Mouse (Mus musculus): ENCODE data around the gene Enpp7.

Enpp7 gene

DNA sequence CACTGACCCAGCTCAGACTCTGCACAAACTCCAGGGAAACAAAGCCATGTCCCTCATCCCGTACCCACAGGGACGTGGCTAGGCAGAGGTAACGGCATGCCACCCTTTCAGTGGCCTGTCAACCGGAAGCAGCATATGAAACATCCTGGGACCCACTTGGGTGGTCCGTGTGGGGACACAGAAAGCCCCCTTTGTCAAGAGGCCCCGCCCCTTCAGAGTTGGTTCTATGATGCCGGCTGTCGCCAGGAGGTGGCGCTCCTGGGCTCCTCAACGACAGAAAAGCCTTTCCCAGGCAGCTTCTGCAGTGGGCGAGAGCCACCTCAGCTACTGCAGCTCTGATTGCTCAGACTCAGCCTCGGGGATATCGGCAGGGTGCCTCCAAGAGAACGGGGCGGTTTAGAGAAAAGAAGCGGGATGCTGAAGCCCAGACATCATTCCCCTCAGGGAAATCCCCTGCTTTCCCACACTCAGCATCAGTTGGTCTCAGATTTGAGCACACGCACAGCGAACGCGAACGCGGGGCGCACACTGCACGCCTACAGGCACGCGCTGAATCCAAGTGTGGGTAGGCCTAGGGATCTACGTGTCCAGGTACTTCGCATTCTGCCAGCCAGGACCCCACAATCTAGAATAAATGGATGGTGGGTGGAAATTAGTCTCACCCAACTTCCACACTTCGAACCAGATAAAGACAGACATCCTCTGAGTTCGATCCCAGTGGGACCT lies 10.7 kb downstream of the Enpp7 start:
- DNase-seq = peak; percentile 51 to 79

DNA sequence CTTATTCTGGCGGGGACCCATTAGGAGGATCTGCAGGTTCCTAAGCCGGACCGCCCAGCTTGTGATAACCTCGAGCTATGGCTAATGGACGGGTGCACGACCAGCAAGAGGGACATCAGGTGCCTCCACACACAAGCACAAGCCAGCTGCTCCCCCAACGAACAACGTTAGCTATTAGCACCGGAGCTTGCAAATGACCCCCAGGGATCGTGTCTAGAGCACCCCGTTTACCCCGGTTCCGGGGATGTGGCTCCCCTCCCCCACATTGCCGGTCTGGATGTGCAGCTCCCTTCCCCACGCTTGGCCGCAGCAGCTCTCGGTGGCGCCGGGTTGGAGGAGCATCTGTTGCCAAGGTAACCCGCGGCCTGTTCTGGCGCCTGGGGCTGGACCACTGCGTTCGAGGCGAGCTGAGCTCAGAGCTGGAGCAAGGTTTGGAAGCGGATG lies 11.4 kb downstream of the Enpp7 start:
- no peak for DNase-seq

DNA sequence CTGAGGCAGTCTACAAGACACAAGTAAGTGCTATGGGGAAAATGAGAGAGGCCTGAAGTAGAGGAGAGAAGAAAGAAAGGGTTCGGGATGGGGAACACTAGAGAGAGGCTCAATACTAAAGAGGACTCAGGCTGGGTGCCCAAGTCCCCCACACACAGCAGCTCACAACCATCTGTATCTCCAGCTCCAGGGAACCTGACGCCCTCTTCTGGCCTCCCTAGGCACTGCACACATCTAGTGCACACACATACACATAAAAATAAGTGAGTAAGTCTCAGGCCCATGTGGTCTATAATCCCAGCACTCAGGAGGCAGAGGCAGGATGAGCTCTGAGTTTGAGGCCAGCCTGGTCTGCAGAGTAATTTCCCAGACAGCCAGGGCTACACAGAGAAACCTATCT lies 12.9 kb downstream of the Enpp7 start:
- DNase-seq = no peak

DNA sequence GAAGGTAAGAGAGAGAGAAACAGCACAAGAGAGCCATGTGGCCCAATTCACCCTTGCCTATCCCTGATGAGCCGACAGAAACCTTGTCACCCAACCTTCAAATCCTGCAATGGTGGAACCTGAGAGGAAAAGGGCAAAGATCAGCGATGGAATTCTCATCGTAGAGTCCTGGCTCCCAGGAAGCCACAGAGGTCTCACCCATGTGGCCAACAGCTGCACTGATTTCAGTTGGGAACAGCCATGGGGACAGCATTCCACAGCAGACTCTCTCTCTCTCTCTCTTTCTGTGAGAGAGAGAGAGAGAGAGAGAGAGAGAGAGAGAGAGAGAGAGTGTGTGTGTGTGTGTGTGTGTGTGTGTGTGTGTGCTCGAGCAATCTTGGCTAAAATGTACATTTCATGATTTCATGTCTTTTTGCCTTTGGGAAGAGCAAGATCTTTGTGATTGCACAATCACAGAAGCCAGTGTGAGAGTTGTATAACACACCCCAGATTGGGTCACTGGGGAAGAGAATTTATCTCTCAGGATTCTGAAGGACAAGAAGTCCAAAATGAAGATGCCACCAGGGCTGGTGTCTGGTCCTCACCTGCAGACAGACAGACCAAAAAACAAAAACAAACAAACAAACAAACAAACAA lies 13.6 kb downstream of the Enpp7 start:
- no peak for DNase-seq

DNA sequence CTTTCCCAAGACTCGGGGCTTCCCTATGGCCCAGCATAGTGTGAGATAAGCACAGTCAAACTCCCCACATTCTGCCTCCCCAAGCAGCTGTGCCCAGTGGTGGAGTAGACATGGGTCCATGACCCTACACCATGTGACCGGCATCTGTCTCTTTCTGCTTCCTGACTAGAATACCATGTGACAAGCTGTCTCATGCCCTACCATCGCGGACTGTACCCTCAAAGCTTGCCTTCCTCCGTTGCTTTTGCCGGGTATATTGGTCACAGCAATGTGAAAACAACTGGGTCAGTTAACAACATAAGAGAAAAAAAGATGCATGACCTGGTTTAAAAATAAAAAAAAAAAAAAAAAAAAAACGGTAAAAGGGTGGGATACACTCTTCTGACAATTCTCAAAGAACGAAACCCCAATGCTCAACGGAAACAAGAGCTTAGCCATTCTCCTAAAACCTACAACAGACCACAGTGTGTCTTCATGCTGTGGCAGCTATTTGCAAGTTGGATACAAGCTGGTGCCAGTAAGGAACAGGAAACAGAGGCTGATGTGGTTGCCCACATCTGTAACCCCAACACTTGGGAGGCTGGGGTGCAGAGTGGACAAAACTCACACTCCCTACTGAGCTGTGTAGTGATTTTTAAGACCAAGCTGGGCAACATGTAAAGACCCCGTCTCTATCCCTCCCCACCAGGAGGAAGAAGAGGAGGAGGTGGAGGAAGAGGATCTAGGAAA lies 17.7 kb downstream of the Enpp7 start:
- no peak for DNase-seq

DNA sequence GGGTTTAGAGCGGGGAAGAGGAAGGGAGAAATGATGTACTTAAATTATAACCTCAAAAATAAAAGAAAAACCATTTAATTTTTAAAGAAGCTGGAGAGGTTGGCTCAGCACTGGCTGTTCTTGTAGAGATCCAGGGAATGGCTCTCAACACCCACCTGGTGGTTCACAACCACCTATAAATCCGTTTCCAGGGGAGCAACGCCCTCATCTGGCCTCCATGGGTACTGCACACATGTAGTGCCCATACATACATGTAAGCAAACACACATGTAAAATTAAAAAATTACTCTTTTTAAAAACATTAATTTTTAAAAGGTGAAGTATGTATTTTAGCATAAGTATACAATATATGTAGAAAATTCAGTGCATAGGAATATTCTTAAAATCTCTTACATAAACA lies 18.5 kb downstream of the Enpp7 start:
- DNase-seq = no peak

DNA sequence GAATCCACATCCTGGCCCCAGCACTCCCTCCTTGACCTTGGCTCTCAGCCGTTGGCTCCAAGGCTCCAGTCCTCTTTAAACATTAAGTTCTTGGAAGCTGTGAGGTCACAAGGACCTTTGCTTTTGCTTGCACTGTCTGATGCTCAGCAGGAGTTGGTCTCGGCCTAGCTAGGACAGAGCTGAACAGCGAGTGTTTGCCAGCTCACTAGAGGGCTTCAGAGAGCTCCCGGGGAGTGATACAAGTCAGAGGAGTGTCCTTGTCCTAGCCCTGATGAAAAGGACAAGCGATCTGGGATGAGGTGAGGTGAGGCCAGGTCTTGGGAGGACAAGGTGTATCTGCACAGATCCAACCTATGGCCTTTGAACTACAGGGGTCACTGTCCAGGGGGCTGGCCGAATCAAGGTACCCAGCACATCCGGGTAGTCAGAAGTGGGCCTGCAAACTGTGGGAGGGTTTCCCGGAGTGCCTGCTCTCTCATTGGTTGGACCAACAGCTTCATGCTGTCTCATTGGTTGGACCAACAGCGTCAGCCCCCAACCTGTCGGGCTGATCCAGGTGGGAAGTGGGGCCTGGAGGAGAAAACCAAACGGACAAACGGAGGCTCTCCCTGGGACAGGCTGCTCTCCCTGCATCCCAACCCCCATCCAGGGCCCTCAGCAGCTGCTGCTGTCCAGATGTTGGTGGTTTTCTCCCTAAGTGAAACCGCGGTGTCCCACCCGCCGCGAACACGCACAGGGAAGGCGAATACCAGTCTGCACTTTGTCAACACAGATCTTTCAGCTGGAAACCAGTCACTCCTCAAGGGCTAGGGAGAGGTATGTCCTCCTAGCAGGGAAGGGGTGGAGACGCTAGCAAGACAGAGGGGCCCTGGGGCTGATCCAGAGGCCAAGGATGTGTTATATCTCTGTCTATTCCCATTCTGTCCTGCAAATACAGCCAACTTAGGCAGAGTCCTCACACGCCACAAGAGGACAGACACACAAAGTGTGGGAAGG lies 19.8 kb downstream of the Enpp7 start:
- DNase-seq = no peak

DNA sequence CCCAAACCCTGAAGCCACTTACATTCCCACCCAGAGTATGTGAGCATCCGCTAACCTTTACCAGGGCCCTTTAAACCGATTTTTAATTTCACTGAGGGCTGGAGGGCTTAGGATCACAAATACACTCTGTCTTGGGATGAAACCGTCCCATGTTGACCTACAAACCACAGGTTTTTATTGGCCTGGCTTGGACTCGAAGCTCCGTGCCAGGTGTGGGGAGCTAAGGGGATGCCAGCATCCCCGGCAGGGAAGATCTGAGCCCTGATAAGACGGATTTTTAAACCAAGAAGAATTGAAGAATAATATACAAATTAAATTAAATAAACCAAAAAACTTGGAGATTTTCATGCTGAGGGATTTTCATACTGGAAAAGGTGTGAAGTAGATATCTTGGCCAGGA lies 26.5 kb downstream of the Enpp7 start:
- DNase-seq = no peak

DNA sequence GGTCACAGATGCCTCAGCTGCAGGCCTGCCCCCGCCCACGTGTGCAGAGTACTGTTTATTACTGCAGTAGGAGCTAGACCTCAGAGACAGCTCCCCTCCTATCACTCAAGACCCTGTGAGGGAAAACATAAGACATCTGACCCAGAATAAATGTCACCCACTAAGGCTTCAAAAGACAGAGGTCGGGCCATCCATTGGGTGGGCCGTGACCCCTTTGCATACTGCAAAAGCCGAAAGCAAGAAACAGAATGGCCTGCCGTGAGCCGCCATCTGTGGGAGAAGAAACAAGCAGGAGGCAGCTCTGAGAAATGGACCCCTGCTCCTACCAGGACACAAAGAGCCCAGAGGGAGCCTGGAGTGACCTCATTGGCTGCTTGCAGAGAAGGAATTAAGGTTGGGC lies 29.5 kb downstream of the Enpp7 start:
- DNase-seq = no peak

DNA sequence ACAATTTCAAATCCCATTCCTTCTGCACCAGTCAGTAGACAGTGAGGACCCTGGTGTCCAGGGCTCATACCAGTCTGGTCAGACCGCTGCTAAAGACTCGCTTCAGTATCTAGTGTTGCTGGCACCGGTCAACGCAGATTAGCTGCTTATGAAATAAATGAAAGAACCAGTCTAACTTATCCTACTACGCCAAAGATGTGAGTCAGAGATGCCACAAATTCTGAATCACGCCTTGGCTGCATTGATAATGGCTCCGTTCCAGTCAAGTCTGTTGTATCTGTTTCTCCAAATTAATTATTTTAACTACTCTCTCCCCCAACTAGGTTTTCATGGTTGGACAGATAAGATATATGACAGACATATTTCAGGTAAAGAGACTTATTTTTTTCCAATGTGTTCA lies 33.2 kb downstream of the Enpp7 start:
- DNase-seq = no peak

DNA sequence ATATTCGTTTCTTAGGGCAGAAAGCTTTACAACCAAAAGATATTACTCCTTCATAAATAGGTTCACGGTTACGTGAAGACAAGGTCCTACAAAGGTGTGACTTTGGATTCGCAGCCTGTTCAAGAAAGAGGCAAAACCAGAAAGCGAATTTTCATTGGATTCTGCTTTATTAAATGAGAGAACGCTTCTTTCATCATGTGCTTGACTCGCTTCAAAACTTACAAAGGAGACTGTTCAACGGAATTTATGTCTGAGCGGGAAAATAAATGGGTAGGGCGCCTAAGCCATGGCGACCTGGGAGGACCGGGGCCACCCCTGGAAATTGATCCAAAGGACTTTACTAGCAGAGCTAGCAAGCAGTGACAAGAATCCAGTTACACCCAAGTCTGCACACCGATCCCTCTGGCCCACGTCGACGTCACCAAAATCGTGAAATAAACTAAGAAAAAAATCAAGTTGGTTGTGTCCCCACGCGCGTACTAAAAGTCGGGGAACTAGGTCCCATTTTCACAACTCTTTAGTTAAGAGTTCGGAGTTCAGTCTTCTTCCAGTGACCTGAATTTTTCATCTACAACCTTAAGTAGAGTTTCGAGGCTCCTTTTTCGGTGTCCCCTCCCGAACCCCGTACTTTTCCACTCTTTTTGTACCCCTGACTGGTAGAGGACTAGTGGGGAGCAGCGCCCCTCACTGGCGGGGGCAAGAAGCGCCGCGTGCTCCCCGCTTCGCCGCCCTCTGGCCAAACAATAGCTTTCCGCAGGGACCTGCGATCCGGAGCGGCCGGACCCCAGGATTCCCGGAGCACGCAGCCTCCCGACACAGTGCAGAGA lies 34.3 kb downstream of the Enpp7 start:
- no peak for DNase-seq

DNA sequence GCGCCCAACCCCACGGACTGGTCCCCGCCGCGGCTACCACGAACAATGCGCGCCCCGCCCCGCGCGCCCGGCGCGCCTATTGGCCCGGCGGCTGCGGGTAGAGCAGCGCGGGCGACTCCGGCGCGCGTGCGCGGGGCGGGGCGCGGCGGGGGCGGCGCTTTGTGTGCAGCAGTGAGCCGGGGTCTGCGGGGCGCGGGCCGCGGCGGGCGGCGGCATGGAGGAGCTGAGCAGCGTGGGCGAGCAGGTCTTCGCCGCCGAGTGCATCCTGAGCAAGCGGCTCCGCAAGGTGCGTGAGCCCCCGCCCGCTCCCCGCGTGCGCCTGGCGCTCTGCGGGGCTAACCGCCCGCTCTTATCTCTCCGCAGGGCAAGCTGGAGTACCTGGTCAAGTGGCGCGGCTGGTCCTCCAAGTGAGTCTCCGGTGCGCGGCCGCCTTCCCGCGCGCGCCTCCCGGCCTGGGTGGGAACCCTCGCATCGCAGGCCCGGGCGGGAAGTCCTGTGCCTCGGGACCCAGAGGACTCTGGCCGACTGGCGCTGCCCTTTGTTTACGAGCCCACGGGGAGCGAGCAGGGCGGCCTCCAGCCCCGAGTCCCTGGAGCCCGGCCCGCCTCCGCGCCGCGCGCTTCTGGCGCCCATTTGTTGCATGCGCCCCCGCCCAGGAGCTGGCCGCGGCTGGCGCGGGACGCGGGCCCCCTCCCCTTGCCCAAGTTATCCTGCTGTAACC lies 35.1 kb downstream of the Enpp7 start, which contains the start of gene Cbx2:
Gene Cbx2, plus strand, starts transcription at position 68 of the 721 bp plus-strand sequence.
- peak; percentile 69 to 86 for DNase-seq

DNA sequence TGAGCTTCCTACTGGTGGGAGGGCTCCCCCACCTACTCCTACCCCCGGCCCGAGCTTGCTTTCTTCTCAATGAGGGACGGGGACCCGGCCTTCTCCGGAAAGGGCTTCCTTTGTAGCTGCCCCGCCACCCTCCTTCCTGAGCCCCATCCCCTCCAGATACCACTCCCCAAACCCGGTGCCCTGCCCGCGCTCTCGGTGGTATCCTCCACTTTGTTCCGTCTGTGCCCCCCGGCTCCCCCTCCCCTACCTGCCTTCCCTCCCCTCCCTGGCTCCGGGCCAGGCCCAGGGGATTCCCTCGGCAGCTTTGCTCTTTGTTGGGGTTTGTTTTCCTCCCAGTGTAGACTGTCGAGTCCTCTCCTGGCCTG lies 35.6 kb downstream of the Enpp7 start:
- DNase-seq = no peak

DNA sequence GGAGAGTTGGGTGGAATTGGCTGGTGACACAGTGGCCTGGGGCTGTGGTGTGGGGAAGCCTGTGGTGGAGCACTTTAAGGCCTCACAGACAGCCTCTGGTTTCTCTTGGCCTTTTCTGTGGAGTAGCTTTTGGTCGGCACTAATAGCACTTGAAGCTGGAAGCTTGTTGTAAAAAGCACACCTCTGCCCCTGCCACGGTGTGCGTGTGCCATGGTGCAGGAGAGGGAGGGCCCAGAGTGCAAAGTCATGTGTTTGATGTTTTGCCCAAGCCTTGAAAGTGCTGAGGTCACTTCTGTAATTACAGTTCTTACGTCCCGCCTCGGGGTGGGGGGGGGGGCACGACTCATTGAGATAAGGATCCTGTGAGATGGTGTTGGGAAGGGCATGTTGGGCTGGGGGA lies 36.3 kb downstream of the Enpp7 start:
- no peak for DNase-seq

DNA sequence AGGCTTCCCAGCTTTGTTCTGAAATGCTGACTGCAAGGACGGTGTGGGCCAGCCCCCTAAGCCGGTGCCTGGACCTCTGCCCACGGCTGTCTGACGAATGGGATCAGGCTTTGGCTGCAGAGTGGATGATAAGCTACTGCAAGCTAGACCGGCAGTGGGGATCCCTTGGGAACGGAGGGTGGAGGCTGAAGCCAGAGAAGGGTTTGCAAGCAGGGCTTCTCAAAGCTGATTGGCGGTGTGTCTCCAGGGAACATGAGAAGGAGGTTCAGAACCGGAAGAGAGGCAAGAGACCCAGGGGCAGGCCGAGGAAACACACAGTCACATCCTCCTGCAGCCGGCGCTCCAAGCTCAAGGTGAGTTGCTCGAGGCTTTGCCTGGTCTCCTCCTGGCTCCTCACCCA lies 38.2 kb downstream of the Enpp7 start:
- peak in 1 of 2 experiments; percentile 37 for DNase-seq

DNA sequence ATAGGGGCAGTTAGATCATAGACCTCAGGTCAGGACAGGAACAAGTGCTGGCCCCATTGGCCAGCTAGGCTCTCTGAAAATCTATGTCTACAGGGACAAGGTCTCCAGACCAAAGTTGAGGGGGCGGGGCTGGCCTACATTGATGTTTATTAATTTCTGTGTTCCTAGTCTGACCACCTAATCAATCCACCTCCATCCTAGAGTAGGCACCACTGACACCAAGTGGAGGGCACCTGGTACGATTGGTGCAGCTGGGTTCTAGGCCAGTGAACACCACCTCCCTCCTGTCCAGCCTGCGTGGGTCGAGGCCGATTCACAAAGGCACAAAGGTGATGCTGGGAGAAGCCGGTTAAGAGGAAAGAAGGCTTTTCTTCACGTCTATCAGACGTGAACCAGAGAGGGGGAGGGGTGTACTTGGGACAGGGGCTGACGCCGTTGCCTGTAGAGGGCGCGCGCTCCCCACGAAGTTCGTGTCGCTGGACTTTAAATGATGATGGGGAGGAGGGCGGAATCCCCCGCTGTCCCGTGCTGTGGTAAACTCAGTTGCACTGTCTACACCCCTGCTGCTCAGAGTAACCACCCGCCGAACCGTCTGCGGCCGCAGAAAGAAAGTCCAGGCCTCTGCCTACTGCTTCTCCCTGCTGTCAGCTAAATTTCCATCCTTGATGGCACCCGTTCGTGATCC lies 46.0 kb downstream of the Enpp7 start:
- peak; percentile 70 to 85 for DNase-seq

DNA sequence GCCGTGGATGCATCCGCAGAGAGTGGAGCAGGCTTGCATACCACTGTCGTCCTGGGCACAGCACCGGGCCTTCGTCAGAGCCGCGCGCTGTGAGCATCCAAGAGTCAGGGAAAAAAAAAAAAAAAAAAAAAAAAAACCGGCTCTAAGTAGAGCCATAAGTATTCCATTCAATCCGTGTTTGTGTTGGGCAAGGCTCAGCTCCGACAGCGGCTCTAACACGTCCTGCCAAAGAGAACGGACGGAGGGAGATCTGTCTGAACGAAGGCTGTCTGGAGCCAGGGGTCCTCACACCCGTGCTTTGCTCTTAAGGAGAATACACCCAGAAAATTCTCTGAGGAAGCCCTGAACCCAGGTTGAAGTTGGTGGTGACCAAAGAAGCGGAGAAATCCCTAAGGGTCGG lies 46.6 kb downstream of the Enpp7 start:
- no peak for DNase-seq

DNA sequence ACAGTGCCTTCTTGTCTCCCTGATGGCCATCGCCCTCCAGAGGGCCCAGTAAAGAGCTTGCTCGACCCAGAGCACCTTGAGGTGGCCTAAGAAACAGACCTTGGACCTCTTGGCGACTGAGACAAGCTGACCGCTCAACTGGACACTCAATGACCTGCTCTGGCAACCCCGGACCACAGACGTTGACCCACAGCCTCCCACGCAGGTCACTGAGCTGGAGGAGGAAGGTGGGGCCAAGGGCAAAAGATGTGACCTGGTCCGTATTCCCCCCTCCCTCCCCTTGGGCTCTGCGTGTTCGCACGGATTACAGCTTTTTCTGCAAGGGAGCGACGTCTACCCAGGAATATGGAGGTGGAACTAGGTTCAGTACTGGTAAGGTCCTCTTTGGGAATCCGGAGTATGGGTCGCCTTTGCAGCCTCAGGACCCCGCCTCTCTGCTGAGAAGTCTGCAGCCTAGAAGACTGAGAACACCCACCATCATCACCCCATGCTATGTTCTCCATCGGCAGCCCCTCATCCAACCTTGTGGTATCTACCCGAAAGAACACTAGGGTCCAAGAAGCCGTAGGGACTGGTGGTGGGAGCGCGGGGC lies 47.2 kb downstream of the Enpp7 start:
- no peak for DNase-seq

DNA sequence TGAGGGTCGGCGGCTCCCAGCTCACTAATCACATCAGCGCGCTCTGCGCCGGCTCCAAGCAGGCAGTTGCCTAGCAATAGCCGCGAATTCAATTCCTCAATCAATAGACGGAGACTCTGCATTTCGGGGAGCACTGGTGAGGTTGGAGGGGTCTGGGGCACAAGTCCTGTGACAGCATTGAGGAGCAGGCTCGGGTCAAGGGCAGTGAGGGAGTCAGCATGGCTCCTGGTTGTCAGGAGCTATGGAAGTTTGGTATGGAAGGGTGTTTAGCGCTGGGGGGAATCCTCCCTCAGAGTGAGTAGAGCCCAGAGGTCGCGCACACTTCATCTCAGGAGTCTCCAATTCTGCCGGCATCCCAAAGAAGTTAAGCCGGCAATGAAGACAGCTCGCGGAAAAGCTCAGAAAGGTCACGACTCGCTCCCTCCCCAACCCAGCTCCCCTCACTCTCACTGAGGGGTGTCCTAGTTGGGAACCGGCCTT lies 47.7 kb downstream of the Enpp7 start:
- DNase-seq = no peak

DNA sequence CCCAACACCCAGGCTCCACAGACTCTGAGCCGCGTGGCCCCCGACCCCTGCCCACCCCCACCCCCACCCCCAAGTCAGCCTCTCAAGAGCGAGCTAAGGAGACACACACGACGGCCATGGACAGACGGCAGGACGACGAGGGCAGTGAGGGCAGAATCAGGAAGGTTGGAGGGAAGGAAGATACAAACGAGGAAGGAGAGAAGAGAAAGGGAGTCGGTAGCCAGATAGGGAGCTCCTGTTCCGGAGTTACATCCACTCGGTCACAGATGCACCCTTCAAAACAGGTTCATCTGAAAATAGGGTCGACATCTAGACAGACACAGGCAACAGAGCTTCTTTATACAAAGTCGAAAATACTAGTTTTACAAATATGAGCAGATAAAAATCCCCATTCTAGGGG lies 48.5 kb downstream of the Enpp7 start:
- DNase-seq = no peak
